Mouse (Mus musculus): Measurements from ENCODE around the gene Bpi. TPM values are rescaled to one million over a fixed set of nuclear protein-coding genes. Genes with fewer than 3 reads are reported as not detected.
A peak's percentile ranks its signal among the peaks of the same experiment; 100 is the strongest.

Bpi gene
- polyA plus RNA-seq, 1 experiment from 2014 or later: not detected

DNA sequence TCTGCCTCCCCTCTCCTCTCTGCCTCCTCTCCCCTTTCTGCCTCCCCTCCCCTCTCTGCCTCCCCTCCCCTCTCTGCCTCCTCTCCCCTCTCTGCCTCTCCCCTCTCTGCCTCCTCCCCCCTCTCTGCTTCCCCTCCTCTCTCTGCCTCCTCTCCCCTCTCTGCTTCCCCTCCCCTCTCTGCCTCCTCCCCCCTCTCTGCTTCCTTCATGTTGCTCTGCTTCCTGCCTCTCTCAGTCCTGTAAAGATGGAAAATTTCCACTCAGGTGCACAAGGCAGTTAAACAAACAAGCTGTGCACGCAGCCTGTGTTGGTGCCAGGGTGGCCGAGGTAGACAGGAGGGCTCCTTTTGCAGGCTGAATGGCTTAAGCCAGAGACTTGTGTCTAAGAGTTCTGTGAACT is 15.8 kb downstream of the Bpi start:
- Histone ChIP-seq H3K4me2 (no peak overlapping the region), H3K27ac (no peak overlapping the region), H3K27me3 (no peaks in the 10 kb centered on the region), H3K4me3 (no peak overlapping the region), H3K36me3 (no peaks in the 10 kb centered on the region), H3K9ac (no peak overlapping the region), H3K4me1 (replicated peaks) (no peaks in the 10 kb centered on the region), H3K9me3 (replicated peaks) (no peaks in the 10 kb centered on the region)
- 27% methylated on average over 2 of the region's 2 CpGs for WGBS
- no peak for ATAC-seq (replicated peaks; ENCODE audit: insufficient number of reproducible peaks, insufficient read depth, low FRiP score, low read depth)

DNA sequence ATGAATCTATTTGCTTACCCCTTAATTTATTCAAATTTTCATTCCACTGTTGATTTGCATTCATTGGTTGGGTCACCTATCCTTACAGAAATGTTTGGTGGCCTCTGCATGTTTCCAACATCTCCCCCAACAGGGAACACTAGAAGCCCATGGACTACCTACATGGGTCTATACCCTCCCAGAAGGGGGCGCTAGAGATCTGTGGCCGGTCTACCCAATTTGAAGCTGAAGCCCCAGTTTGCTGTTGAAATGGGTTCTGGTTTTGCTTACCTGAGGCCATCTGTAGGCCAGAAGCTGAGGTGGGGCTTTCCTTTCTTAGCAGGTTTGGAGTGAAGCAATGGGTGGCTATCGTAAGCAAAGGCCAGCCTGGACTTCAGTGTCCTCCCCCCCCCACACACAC is 17.5 kb downstream of the Bpi start:
- Histone ChIP-seq H3K27ac (no peak overlapping the region), H3K9me3 (replicated peaks) (no peaks in the 10 kb centered on the region)
- ATAC-seq (replicated peaks; ENCODE audit: insufficient number of reproducible peaks, insufficient read depth, low FRiP score, low read depth): no peak

DNA sequence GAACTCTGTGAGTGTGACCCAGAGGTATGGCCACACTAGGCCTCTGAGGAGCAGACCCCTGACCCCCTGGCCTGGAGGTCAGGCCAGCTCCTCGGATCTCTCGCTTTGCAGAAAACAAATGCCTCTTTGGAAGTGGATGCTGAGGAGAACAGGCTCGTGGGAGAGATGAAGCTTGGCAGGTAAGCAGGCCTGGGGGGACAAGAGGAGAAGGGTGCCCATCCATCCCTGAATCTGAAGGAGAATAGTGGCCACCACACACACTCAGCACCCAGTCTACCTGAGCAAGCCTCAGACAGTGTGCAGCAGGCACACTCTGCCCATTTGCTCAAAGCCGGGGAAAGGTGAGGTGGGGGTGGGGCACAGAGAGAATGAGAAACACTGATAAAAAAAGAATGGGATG is 17.9 kb downstream of the Bpi start:
- Histone ChIP-seq H3K4me3 (no peak overlapping the region), H3K9me3 (replicated peaks) (no peaks in the 10 kb centered on the region), H3K4me2 (no peak overlapping the region), H3K36me3 (no peaks in the 10 kb centered on the region), H3K27ac (no peak overlapping the region), H3K4me1 (replicated peaks) (no peaks in the 10 kb centered on the region), H3K27me3 (no peaks in the 10 kb centered on the region), H3K9ac (no peak overlapping the region)
- ATAC-seq (replicated peaks; ENCODE audit: insufficient number of reproducible peaks, insufficient read depth, low FRiP score, low read depth): no peak
- WGBS: 74% methylated on average over 4 of the region's 4 CpGs

More for the DNA sequence above, 17.5 kb downstream of the Bpi start:
- Histone ChIP-seq H3K4me1 (replicated peaks) (no peaks in the 10 kb centered on the region), H3K36me3 (no peaks in the 10 kb centered on the region), H3K4me2 (no peak overlapping the region), H3K4me3 (no peak overlapping the region), H3K27me3 (no peaks in the 10 kb centered on the region), H3K9ac (no peak overlapping the region)
- WGBS: 90% methylated on average over 3 of the region's 3 CpGs

DNA sequence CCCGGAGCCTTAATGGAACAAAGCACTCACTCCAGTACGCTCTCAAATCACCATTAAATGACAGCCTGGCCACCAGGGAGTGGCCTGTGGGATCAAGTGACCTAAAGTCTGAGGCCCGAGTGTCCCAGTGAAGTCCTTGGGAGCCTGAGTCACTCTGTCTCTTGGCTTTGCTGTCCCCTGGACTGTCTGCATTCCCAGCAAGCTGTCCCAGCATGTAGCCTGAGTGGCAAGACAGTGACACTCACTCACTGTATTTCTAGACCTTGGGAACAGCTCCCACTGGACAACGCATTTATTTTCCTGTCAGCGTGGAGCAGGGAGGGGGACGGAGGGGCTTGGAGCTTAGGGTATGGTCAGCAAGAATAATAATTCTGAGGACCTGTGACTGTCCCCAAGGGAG is 18.6 kb downstream of the Bpi start:
- no peak for ATAC-seq (replicated peaks; ENCODE audit: insufficient number of reproducible peaks, insufficient read depth, low FRiP score, low read depth)
- 63% methylated on average over 6 of the region's 6 CpGs for WGBS

DNA sequence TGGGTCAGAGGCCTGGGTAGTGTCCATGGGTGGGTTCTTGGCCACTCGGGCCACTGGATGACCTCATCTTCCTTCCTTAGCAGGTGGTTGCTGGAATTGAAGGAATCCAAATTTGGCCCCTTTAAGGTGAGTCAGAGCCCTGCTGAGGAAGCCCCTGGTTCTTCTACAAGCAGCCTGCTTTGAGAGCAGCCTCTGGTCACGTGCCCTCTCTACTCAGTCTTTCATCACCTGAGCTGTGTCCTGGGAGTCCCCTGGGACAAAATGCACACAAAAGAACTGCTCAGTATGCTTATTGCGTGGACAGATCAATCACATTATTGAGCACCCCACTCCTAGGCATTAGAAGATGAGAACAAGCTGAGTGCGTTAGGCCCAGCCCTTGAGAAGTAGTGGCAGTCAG is 19.0 kb downstream of the Bpi start:
- no peak overlapping the region for H3K27ac ChIP-seq
- 54% methylated on average over 4 of the region's 4 CpGs for WGBS
- H3K27me3 ChIP-seq: peaks cover 3% of the 10 kb centered on the region; the same call in 1 of the 2 replicates
- no peaks in the 10 kb centered on the region for H3K4me1 ChIP-seq (replicated peaks)
- no peak overlapping the region for H3K9ac ChIP-seq
- H3K9me3 ChIP-seq (replicated peaks): no peaks in the 10 kb centered on the region
- H3K36me3 ChIP-seq: no peaks in the 10 kb centered on the region
- H3K4me2 ChIP-seq: no peak overlapping the region
- H3K4me3 ChIP-seq: no peak overlapping the region
- no peak for ATAC-seq (replicated peaks; ENCODE audit: insufficient number of reproducible peaks, insufficient read depth, low FRiP score, low read depth)

More for the DNA sequence above, 18.6 kb downstream of the Bpi start:
- H3K27me3 ChIP-seq: no peaks in the 10 kb centered on the region
- H3K4me1 ChIP-seq (replicated peaks): no peaks in the 10 kb centered on the region
- H3K9ac ChIP-seq: no peak overlapping the region
- no peaks in the 10 kb centered on the region for H3K36me3 ChIP-seq
- no peak overlapping the region for H3K27ac ChIP-seq
- H3K4me3 ChIP-seq: no peak overlapping the region
- H3K4me2 ChIP-seq: no peak overlapping the region
- H3K9me3 ChIP-seq (replicated peaks): no peaks in the 10 kb centered on the region

DNA sequence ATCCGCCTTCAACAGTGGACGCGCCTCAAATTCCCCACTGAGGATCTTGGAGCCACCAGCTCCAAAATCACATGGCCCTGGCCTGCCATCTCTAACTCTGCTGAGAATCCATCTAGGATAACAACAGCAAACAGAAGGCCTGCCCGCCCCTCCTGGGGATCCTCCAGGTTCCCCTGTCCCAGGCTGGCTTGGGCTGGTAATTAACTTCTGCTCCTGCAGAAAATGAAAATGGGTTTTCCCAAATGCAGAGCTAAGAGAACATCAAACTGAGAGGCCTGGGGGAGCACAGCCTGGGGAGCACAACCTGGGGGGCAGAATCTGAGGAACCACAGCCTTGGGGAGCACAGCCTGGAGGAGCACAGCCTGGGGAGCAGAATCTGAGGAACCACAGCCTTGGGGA is 21.8 kb downstream of the Bpi start:
- Histone ChIP-seq H3K9ac (no peak overlapping the region), H3K27me3 (peaks cover 6% of the 10 kb centered on the region; the same call in 1 of the 2 replicates), H3K4me2 (no peak overlapping the region), H3K4me1 (replicated peaks) (0 out of 2 replicates have a peak, but pooled peaks cover 3% of the 10 kb centered on the region), H3K4me3 (no peak overlapping the region), H3K36me3 (no peaks in the 10 kb centered on the region), H3K9me3 (replicated peaks) (no peaks in the 10 kb centered on the region), H3K27ac (no peak overlapping the region)
- 85% methylated on average over 4 of the region's 4 CpGs for WGBS
- no peak for ATAC-seq (replicated peaks; ENCODE audit: insufficient number of reproducible peaks, insufficient read depth, low FRiP score, low read depth)

DNA sequence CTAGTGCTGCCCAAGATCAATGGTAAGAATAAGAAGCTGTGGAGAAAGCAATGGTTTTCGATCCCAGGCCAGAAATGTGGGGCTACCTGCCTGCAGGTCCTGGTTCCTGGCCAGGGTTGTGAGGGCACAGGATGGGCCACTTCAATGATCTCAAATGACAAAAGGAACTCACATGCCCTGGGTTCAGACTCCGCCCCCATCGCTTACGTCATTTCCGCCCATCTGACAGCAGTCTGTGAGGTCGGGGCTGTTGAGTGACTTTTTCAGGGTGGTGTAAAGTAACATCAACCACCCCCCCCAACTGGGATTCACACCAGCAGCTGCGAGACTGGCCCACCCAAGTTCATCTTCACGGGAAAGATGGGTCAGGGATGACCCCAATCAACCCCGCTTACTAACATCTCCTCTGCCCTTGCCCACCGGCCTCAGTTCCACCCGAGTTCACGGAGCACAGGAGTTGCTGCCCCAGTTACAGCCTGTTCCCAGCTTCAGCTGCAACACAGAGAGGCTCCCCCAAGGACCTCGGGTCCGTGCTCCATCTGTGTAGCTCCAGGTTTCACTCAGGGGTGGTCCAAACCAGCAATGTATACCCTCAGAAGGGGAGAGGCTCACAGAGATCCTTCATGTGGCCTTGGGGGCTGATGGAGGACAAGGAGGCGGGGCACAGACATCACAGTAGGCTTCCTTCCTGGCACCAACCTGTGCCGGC is 23.8 kb downstream of the Bpi start:
- Histone ChIP-seq H3K4me2 (no peak overlapping the region), H3K4me3 (no peak overlapping the region), H3K4me1 (replicated peaks) (0 out of 2 replicates have a peak, but pooled peaks cover 3% of the 10 kb centered on the region), H3K9ac (no peak overlapping the region), H3K36me3 (no peaks in the 10 kb centered on the region), H3K9me3 (replicated peaks) (no peaks in the 10 kb centered on the region), H3K27me3 (peaks cover 6% of the 10 kb centered on the region; the same call in 1 of the 2 replicates), H3K27ac (no peak overlapping the region)
- no peak for ATAC-seq (replicated peaks; ENCODE audit: insufficient number of reproducible peaks, insufficient read depth, low FRiP score, low read depth)
- WGBS: 60% methylated on average over 16 of the region's 16 CpGs

DNA sequence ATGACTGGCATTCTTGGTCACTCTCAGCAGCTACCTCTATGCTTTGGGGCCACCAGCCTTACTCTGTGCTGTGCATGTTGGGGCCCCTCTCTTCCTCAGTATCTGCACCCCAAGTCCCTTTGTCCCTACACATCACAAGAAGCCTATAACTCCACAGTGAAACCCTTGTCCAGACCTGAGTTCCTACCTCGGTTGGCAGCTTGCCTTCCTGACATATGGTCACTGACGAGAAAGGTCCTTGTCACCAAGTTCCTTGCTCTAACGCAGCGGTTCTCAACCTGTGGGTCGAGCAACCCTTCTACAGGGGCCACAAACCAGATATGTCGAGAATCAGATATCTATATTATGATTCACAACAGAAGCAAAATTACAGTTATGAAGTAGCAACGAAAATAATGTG is 25.2 kb downstream of the Bpi start:
- Histone ChIP-seq H3K27me3 (peaks cover 6% of the 10 kb centered on the region; the same call in 1 of the 2 replicates), H3K27ac (no peak overlapping the region), H3K9me3 (replicated peaks) (no peaks in the 10 kb centered on the region), H3K4me1 (replicated peaks) (0 out of 2 replicates have a peak, but pooled peaks cover 3% of the 10 kb centered on the region), H3K4me2 (no peak overlapping the region), H3K36me3 (no peaks in the 10 kb centered on the region), H3K9ac (no peak overlapping the region), H3K4me3 (no peak overlapping the region)
- WGBS: 64% methylated on average over 7 of the region's 7 CpGs
- no peak for ATAC-seq (replicated peaks; ENCODE audit: insufficient number of reproducible peaks, insufficient read depth, low FRiP score, low read depth)

DNA sequence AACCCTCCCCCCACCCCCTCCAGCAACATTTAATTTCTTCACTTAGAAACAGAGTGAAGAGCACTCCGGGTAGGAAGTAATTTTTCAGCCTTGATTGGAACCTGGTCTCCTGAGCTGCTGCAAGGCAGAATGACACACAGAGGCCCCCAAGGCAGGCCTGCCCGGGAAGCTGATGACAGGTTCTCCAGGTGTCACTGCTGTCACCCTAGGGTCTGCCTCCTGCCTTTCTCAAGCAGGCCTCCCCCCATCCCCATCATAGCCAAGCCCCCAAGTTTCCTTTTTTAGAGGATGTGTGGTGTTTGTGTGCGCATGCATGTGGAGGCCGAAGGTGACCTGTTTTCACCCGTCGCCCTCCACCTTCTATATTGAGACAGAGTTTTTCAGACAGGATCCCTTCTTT is 25.9 kb downstream of the Bpi start:
- Histone ChIP-seq H3K27ac (no peak overlapping the region), H3K9ac (no peak overlapping the region), H3K4me2 (no peak overlapping the region), H3K9me3 (replicated peaks) (no peaks in the 10 kb centered on the region), H3K27me3 (peaks cover 6% of the 10 kb centered on the region; the same call in 1 of the 2 replicates), H3K4me3 (no peak overlapping the region), H3K4me1 (replicated peaks) (0 out of 2 replicates have a peak, but pooled peaks cover 3% of the 10 kb centered on the region), H3K36me3 (no peaks in the 10 kb centered on the region)
- no peak for ATAC-seq (replicated peaks; ENCODE audit: insufficient number of reproducible peaks, insufficient read depth, low FRiP score, low read depth)
- WGBS: 57% methylated on average over 6 of the region's 6 CpGs

DNA sequence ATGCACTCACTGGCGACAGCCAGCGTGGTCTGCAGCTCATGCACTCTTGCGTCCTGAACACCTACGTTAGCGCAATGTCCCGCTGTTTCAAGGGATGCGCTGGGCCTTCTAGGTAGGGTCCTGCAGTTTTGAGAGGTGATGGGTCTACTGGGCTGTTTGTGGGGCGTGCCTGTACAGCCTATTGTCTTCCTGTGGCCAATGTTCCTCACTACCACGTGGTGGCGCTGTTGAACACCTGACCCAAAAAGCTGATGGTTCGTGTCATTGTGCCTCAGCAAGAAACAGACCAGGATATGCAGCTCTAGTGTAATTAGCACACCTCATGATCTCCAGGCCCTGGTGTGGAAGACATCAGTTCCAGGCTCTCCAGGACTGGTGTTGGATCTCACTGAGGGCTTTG is 26.7 kb downstream of the Bpi start:
- Histone ChIP-seq H3K4me3 (no peak overlapping the region), H3K27me3 (peaks cover 6% of the 10 kb centered on the region; the same call in 1 of the 2 replicates), H3K27ac (no peak overlapping the region), H3K36me3 (no peaks in the 10 kb centered on the region), H3K9me3 (replicated peaks) (no peaks in the 10 kb centered on the region), H3K9ac (no peak overlapping the region), H3K4me1 (replicated peaks) (0 out of 2 replicates have a peak, but pooled peaks cover 3% of the 10 kb centered on the region), H3K4me2 (no peak overlapping the region)
- no peak for ATAC-seq (replicated peaks; ENCODE audit: insufficient number of reproducible peaks, insufficient read depth, low FRiP score, low read depth)
- WGBS: 19% methylated on average over 11 of the region's 11 CpGs

DNA sequence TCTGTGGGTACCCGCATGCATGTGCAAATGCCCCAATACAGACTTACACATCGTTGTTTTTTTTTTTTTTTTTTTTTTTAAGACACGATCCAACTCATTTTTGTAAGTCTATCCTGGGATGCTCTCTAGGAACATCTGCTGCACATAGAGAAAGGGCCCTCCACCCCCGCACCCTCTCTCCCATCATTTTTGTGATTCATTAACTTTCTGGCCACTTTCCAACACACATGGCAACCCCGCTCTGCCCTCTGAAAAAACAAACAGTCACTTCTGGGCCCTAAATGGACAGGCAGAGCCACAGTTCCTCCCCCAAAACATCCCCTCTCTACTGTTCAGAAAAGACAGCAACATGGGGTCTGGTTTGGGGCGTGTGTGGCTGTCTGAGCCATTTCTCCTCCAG is 27.8 kb downstream of the Bpi start:
- Histone ChIP-seq H3K4me3 (no peak overlapping the region), H3K36me3 (no peaks in the 10 kb centered on the region), H3K4me1 (replicated peaks) (0 out of 2 replicates have a peak, but pooled peaks cover 3% of the 10 kb centered on the region), H3K4me2 (no peak overlapping the region), H3K27me3 (peaks cover 6% of the 10 kb centered on the region; the same call in 1 of the 2 replicates), H3K9me3 (replicated peaks) (no peaks in the 10 kb centered on the region), H3K27ac (no peak overlapping the region), H3K9ac (no peak overlapping the region)
- WGBS: 76% methylated on average over 5 of the region's 6 CpGs
- ATAC-seq (replicated peaks; ENCODE audit: insufficient number of reproducible peaks, insufficient read depth, low FRiP score, low read depth): no peak

DNA sequence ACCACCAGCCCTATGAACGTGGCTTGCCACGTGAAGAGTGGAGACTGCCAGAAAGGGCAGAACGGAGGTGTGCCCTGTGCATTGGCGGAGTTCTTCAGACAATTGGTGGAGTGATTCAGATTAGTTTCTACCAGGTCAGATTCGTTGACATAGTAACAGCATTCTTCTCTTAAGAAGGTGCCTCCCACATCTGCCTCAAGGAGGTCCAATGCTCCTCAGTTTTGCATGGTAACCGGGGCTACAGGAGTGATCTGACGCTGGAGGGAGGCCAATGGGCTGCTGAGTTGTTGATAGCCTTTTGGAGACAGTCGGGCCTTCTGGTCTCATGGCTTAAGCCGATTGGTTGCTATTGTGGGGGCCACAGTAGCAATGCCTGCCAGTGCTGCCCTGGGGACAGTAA is 37.8 kb downstream of the Bpi start:
- WGBS: 36% methylated on average over 9 of the region's 9 CpGs
- peaks cover 10% of the 10 kb centered on the region for H3K4me1 ChIP-seq (replicated peaks)
- peak; percentile 60 for ATAC-seq (replicated peaks; ENCODE audit: insufficient number of reproducible peaks, insufficient read depth, low FRiP score, low read depth)
- H3K9ac ChIP-seq: no peak overlapping the region
- no peaks in the 10 kb centered on the region for H3K9me3 ChIP-seq (replicated peaks)
- H3K4me3 ChIP-seq: no peak overlapping the region
- H3K27me3 ChIP-seq: no peaks in the 10 kb centered on the region
- H3K36me3 ChIP-seq: no peaks in the 10 kb centered on the region
- no peak overlapping the region for H3K4me2 ChIP-seq
- H3K27ac ChIP-seq: no peak overlapping the region

Measured in heart, embryonic 15.5 days (tissue).